Mouse (Mus musculus) cerebellum, postnatal 10 days (tissue): Measurements from ENCODE around the gene Lmbr1l.

Source experiments
- DNase-seq, 2 experiments: peaks; one replicate each; pipeline ENCODE4 v3.0.0; 2021; ENCODE audit warnings: mixed read lengths in 2 of 2

Lmbr1l gene

GRCm38 (mm10) chr15:98868346-98869063 lies 49.5 kb downstream of the Lmbr1l start:
- no peak for DNase-seq

- DNase-seq: peak; percentile 54 to 58
Observed at GRCm38 (mm10) chr15:98867321-98867720, 50.7 kb downstream of the Lmbr1l start.

- no peak for DNase-seq
Observed at GRCm38 (mm10) chr15:98866501-98866900, 51.5 kb downstream of the Lmbr1l start.

GRCm38 (mm10) chr15:98865771-98866170 lies 52.3 kb downstream of the Lmbr1l start:
- no peak for DNase-seq

- DNase-seq: no peak
Observed at GRCm38 (mm10) chr15:98864951-98865350, 53.1 kb downstream of the Lmbr1l start.

- DNase-seq: no peak
Observed at GRCm38 (mm10) chr15:98863451-98863958, 54.5 kb downstream of the Lmbr1l start.

- DNase-seq: no peak
Observed at GRCm38 (mm10) chr15:98861701-98862410, 56.2 kb downstream of the Lmbr1l start.

- no peak for DNase-seq
Observed at GRCm38 (mm10) chr15:98860921-98861320, 57.1 kb downstream of the Lmbr1l start.

- DNase-seq: no peak
Observed at GRCm38 (mm10) chr15:98859319-98860043, 58.5 kb downstream of the Lmbr1l start.

GRCm38 (mm10) chr15:98854214-98854613 lies 63.8 kb downstream of the Lmbr1l start:
- no peak for DNase-seq
